Mouse (Mus musculus): Measurements from ENCODE around the gene Stim1.
"Not testable (repeated sequence)": the region's sequence is repeated elsewhere in the genome, so short reads cannot be mapped to it uniquely, and the experiment has no call there.

Gene Stim1

DNA sequence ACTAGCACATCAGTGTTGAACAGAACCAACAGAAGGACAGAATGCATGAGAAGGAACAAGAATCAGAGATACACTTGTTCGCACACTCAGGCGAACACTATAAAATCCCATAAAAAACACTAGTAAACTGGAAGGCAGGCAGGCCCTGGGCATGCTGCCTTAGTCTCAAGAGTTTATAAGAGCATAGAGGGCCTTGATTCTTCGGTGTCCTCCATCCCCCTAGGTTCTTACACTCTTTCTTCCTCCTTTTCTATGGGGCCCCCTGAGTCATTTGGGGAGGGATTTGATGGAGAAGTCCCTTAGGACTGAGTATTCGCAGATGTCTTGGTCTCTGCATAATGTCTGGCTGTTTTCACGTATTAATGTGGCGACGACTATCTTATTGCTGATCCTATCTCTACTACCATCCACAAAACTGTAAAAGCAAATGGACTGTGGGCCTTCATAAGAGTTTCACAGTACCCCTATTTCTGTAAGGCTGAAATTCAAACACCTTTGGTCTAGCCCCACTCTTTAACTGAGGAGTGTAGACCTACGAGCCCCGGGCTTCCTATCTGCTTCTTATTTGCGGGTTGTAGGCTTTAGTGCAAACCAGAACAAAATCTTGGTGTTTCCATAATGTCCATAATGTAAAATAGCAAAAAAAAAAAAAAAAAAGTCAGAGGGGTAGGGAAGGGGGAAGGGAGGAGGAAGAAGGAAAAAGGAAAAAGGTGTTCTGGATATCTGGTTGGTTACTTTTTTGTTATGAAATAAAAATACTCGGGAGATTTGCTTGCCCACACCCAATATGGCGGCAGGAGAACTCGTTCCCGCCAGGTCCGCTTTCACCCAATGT lies 173.4 kb downstream of the Stim1 start:
- in situ Hi-C loops (cut with MboI, MseI), result loop anchor here (5.0 kb wide), 1 partner anchor 259 kb away; no protein-coding TSS in a partner anchor

DNA sequence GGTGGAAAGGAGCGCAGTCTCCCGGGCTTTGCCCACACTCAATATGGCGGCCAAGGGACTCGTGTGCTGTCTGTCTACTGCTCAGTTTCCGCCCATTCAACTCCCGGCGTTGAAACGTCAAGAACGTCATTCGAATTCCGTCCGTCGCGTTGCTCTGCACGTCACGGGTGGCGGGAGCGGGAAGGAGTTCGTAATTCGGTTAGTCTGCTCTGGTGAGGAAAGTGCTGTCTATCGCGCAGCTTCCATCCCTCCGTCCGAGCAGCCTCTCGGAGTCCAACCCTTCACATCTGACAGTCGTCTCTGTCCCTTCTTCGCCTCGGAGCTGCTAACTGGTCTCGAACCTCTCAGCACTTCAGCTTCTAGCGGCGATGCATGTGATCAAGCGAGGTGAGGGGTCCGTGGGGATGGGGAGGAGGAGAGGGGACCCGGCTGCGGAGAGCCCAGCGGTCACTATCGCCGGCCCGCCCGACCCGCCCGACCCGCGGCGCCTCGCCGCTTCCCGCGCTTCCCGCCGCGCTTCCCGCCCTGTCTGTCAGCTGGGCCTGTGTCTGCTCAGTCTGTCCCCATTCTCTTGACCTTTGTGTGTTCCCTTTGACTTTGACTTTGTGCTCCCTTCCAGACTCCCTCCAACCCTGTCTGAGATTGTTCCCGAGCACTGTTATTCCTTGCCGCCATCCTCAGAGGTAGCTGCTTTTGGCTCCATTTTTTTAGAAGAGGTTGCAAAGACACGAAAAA lies 174.2 kb downstream of the Stim1 start, which contains the start of gene Rrm1:
Gene Rrm1, plus strand, starts transcription at position 39 of the 735 bp plus-strand sequence.
- in situ Hi-C loops (cut with MboI, MseI), result loop anchor here (5.0 kb wide), 1 partner anchor 260 kb away; no protein-coding TSS in a partner anchor

DNA sequence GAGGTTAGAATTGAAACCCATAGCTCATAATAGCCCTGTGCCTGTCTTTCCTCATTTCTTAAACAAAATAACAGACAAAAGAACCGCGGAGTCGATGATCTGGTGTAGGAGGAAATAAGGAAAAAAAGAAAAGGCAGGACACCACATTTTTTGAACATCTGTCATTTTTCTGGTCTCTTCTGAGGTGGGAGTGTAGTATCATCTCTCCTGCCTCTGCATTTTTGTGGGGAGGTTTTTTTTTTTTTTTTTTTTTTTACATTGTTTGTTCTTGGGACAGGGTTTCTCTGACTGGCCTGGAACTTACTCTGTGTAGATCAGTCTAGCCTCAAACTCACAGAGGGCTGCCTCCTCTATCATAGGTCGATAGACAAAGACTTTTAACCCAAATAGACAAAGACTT lies 174.8 kb downstream of the Stim1 start:
- in situ Hi-C loops (cut with MboI, MseI), result loop anchor here (5.0 kb wide), 1 partner anchor 260 kb away; no protein-coding TSS in a partner anchor

DNA sequence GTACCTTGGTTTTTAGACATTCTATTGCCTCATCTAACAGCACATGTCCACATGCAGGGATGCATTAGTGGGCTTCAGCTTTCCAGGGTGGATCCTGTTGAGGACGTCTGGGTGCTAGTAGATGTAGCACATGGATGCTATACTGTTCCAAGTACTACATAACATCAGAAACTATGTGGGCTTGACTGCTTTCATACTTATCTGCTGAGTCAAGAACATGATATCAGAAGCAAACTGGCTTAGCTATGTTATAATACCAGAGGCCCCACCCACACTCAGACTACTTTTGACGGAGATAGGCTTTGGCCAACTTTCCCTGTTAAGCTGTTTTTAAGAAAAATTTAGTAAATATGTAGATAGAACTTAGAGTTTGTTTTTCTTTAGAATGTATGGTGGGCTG lies 176.7 kb downstream of the Stim1 start:
- in situ Hi-C loops (cut with MboI, MseI), result loop anchor here (5.0 kb wide), 1 partner anchor 262 kb away; no protein-coding TSS in a partner anchor

DNA sequence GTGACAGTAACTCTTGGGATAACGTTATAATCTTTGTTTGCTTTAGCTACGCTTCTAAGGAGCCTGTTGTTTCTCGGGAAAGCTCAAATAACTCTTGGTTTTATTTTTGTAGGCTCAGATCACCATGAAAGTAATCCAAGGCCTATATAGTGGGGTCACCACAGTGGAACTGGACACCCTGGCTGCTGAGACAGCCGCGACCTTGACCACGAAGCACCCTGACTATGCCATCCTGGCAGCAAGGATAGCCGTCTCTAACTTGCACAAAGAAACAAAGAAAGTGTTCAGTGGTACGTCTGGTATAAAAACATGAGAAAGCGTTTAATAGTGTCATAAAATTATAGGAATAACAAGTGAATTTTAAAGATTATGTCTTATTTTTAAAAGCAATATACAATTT lies 178.8 kb downstream of the Stim1 start:
- in situ Hi-C loops (cut with MboI, MseI), result no loop called here

DNA sequence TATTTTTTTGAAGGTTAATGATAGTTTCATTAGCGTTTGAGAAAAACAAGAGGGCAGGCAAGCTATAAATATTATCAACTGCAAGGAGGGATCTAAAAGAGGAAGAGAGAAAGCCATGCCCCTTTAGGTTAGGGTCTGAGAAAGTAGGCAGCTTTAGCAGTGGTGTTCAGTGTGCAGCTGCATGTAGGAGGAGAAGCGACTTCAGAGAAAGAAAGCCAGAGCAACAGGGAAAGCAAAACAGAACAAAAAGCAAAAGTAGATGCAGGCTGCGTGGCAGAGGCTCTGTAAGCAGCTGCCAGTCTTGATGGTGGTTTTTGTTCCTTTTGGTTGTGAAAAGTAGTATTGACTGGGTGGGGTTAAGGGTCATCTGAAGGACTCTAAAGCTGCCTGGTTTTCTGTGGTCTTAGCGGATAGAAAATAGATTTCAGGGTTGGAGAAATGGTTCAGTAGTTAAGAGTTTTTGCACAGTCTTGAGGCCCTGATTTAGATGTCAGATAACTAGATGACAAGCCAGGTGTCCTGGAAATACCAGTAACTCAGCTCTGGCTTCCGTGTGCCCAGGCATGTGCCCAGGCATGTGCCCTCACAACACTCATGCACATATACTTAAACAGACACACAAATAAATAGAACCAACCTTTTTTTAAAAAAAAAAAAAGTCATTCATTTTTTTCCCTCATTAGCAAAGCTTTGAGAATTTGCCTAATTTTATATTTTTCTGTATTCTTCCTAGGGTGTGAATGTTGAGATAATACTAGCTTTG lies 191.2 kb downstream of the Stim1 start:
- in situ Hi-C loops (cut with MboI, MseI), result loop anchor here (25.0 kb wide), 1 partner anchor 321 kb away; no protein-coding TSS in a partner anchor

- in situ Hi-C loops (cut with MboI, MseI), result loop anchor here (25.0 kb wide), 1 partner anchor 330 kb away; no protein-coding TSS in a partner anchor
These were observed 200.0 kb downstream of the Stim1 start for GRCm38 (mm10) chr7:102467566-102467965.

- in situ Hi-C loops (cut with MboI, MseI), result loop anchor here (25.0 kb wide), 1 partner anchor 335 kb away; no protein-coding TSS in a partner anchor
These were observed 205.1 kb downstream of the Stim1 start for GRCm38 (mm10) chr7:102472675-102473074.

DNA sequence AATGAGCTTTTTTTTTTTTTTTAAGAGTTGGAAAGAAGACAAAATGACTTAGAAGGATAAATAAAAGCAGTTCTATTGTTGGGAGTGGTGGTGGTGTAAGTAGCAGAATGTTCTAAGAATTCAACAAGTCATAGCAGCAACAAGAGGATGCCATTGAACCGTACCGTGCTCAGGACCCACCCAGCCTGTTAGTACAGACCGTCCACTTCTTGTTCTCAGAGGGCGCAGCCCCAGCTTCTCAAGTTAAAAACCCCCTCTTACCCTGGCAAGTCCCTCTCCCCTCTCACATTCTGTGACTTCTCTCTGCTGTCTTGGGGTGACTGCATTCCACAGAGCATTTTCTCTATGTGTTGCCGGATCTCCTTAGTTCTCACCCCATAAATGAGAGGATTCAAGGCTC lies 209.0 kb downstream of the Stim1 start:
- in situ Hi-C loops (cut with MboI, MseI), result no loop called here

DNA sequence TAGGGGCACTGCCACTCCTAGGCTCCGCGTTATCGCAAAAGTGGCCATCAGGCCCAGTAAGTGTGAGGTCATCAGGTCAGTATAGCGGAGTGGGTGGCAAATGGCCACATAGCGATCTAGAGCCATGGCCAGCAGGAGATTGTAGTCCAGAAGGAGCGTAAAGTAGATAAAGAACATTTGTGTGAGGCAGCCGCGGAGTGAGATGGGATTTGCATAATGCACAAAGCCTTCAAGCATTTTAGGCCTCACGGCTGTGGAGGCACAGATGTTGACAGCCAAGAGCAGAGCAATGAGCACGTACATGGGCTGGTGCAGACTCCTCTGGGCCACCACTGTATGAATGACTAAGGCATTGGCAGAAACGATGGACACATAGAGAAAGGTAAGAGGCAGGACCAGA lies 209.8 kb downstream of the Stim1 start:
- in situ Hi-C loops (cut with MboI, MseI), result no loop called here

- in situ Hi-C loops (cut with MboI, MseI), result no loop called here
These were observed 210.8 kb downstream of the Stim1 start for GRCm38 (mm10) chr7:102478425-102478824.

DNA sequence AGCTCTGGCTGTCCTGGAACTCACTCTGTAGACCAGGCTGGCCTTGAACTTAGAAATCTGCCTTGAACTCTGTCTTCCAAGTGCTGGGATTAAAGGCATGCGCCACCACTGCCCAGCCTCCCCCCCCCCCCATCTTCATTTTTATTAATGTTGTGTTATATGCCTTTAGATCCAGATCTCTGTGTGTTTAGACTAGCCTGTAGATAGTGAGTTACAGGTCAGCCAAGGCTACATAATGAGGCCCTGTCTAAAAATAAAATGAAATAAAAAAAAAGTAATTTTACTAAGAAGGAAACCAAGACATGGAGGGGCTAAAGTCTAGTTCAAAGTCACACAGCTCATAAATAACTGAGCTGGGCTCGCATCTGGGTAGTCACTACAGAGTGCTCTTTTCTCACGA lies 211.3 kb downstream of the Stim1 start:
- in situ Hi-C loops (cut with MboI, MseI), result no loop called here

- in situ Hi-C loops (cut with MboI, MseI), result no loop called here
These were observed 211.9 kb downstream of the Stim1 start for GRCm38 (mm10) chr7:102479368-102480078.

DNA sequence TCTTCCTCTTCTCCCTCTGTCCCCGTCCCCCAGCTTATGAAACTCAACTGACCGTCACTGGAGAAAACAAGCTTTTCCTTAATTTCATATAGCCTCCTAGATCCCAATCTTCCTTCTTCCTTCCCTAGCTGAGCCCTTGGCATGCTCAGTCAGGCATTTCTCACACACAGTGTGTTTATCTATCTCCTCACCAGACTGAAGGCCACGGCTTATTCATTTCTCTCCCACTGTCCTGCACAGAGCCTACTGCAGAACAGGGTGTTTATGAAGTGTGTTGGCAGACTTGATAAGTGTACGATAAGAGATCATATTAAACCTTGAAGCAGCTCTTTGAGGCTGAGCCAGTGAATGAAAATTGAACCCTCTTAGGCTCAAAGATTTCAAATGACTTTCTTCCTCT lies 213.2 kb downstream of the Stim1 start:
- in situ Hi-C loops (cut with MboI, MseI), result no loop called here

- in situ Hi-C loops (cut with MboI, MseI), result no loop called here
These were observed 214.0 kb downstream of the Stim1 start, which contains the start of gene Olfr543 for GRCm38 (mm10) chr7:102481579-102481978. Gene Olfr543 (minus strand): TSS chr7:102481679.

DNA sequence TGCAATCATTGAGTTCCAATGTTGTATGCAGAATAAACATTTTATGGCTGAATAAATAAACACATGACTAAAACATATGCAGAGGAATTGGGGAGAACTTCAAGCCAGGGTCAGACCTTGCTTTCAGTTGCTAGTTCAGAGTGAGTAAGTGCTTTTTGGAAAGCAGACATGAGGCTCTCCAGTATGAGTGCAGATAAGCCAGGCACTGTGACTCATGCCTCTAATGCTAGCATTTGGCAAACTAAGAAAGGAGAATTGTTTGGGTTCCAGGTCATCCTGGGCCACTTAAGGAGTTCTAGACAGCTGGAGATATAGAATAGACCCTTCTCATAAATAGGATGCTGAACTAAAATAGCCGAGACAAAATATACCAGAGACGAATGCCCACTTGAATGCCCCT lies 216.1 kb downstream of the Stim1 start:
- in situ Hi-C loops (cut with MboI, MseI), result no loop called here

- in situ Hi-C loops (cut with MboI, MseI), result not testable (repeated sequence)
These were observed 217.2 kb downstream of the Stim1 start for GRCm38 (mm10) chr7:102484766-102485165.

GRCm38 (mm10) chr7:102486105-102486504 lies 218.5 kb downstream of the Stim1 start:
- in situ Hi-C loops (cut with MboI, MseI), result no loop called here
